Mouse (Mus musculus) ES-E14 (cell line): ENCODE results near the gene Prkcd.

Experiments used
- CHD2 ChIP-seq: IDR thresholded peaks from 2 replicates; pipeline ENCODE4 v1.6.1; 2014; ENCODE audit warnings: mild to moderate bottlenecking, low read depth, low read length, inconsistent platforms
- HCFC1 ChIP-seq: IDR thresholded peaks from 2 replicates; pipeline ENCODE4 v1.6.1; 2012; ENCODE audit warnings: low read length, inconsistent platforms, borderline replicate concordance; ENCODE audit not compliant: insufficient read depth
- MAFK ChIP-seq: IDR thresholded peaks from 2 replicates; pipeline ENCODE4 v1.6.1; 2014; ENCODE audit warnings: mild to moderate bottlenecking, low read depth, low read length, inconsistent platforms; ENCODE audit not compliant: insufficient read depth
- ZNF384 ChIP-seq: IDR thresholded peaks from 2 replicates; pipeline ENCODE4 v1.6.1; 2012; ENCODE audit warnings: low read depth, low read length, inconsistent platforms

- no peak for TF ChIP-seq CHD2
- TF ChIP-seq HCFC1, result no peak
- TF ChIP-seq ZNF384, result no peak
- no peak for TF ChIP-seq MAFK
Measured at GRCm38 (mm10) chr14:30648478-30648877, 22.5 kb upstream of the Prkcd start.
